Comparison of ENCODE assay signal across 9 mouse cellular contexts in the genomic region with DNA sequence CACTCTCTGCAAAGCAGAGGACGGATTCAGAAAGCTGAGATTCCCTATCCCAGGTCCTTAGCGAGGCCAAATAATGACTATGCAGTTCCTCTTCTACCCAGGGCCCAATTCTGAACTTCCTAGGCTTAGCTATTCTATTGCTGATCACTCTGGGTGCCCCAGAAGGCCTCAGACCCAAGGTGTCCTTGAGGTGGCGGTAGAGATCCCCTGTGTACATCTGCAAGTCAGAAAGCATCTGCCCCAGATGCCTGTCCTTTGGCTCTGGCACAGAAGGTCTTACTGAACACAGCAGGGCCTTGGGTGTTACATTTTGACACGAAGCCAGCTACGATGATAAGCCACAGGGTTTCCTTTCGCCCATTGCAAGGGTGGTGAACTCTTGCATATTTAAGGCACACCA. TPM values are rescaled to one million over a fixed set of nuclear protein-coding genes. Genes with fewer than 3 reads are reported as not detected.
DNase-seq lines count a peak whose midpoint lies in the region.
"Had no signal": no experiment of that assay in that cellular context is flagged by ENCODE, and none has a peak within 500 bp of the region (broad histone marks: within the 10 kb centered on the region; RNA-seq: fewer than 3 reads in every experiment).

No protein-coding gene starts in this region.

- peak; percentile 86 for DNase-seq in heart, adult 11 months
- no peak for DNase-seq in heart, adult 18-20 months
- DNase-seq in 416B (ENCODE audit: low read depth), result peak; percentile 81
- peak; percentile 74 for DNase-seq in WW6 (ENCODE audit: low read depth, low spot score)
- DNase-seq in lung, postnatal 4 days, result peak; percentile 41 to 57
- no peak for DNase-seq in Muller cell, postnatal 12 days (ENCODE audit: inconsistent ontology term)
- no peak for DNase-seq in right cerebral cortex, adult 2 months (ENCODE audit: low spot score in 2 of 2)
- DNase-seq in left cerebral cortex, postnatal 25 days (ENCODE audit: low spot score in 2 of 2), result no peak
- DNase-seq: left cerebral cortex, postnatal 4 days had no signal

- intact Hi-C loops in left cerebral cortex, postnatal 25 days (cut with DNase I), result no loop called here

RNA-seq across cellular contexts. Expression of gene Lefty2, which starts 3.1 kb away (rescaled TPM):
- total RNA-seq in heart, adult 18-20 months (2021), result not detected
- total RNA-seq in left cerebral cortex, postnatal 25 days (2021), result 1 to 10 TPM in 1 of 2 experiments, under 1 TPM in 1; 0.37 to 2.0 TPM

RNA-seq across cellular contexts. Expression of gene Pycr2, which starts 14.3 kb away (rescaled TPM):
- 10 to 100 TPM; 12.2 to 12.4 TPM for total RNA-seq in heart, adult 18-20 months (2021)
- total RNA-seq in left cerebral cortex, postnatal 25 days (2021), result 10 to 100 TPM; 29.8 to 30.2 TPM

RNA-seq across cellular contexts. Expression of gene Sde2, which starts 38.9 kb away (rescaled TPM):
- total RNA-seq in heart, adult 18-20 months (2021), result 10 to 100 TPM; 10.1 to 11.4 TPM
- 10 to 100 TPM; 18.8 to 21.0 TPM for total RNA-seq in left cerebral cortex, postnatal 25 days (2021)

RNA-seq across cellular contexts. Expression of gene Lefty1, which starts 45.0 kb away (rescaled TPM):
- total RNA-seq in heart, adult 18-20 months (2021), result under 1 TPM; 0.28 to 0.84 TPM
- total RNA-seq in left cerebral cortex, postnatal 25 days (2021), result under 1 TPM; 0.44 to 0.89 TPM

RNA-seq across cellular contexts. Expression of gene Tmem63a, which starts 52.3 kb away (rescaled TPM):
- total RNA-seq in heart, adult 18-20 months (2021), result 10 to 100 TPM; 15.0 to 15.9 TPM
- total RNA-seq in left cerebral cortex, postnatal 25 days (2021), result 10 to 100 TPM; 10.5 to 11.1 TPM

Comparison
In these comparisons a context has a peak if more than half of its experiments do, and no peak if none do; other contexts are left out.
1. DNase-seq: peak in heart, adult 11 months (single experiment), 416B (single experiment), WW6 (single experiment) and lung, postnatal 4 days (2 of 2); none in heart, adult 18-20 months (0 of 2), Muller cell, postnatal 12 days (single experiment), right cerebral cortex, adult 2 months (0 of 2) and left cerebral cortex, postnatal 25 days (0 of 2).